Mouse (Mus musculus): ENCODE measurements around the gene Ginm1. TPM values are rescaled to one million over a fixed set of nuclear protein-coding genes. Genes with fewer than 3 reads are reported as not detected.

Gene Ginm1
- total RNA-seq, 2 experiments from 2014 or later: 21.4 to 22.1 TPM

GRCm38 (mm10) chr10:7727011-7727410 is 65.6 kb downstream of the Ginm1 start:
- no peak for TF ChIP-seq CTCF (conservative IDR thresholded peaks at IDR 0.05)
- no peak for DNase-seq (ENCODE audit: low spot score in 2 of 2)
- H3K4me3 ChIP-seq: peak overlapping the region; percentile 20; the same call in 1 of the 2 replicates
- no peak overlapping the region for H3K27ac ChIP-seq

- peak overlapping the region; percentile 83 for H3K27ac ChIP-seq
- TF ChIP-seq CTCF (conservative IDR thresholded peaks at IDR 0.05): no peak
- DNase-seq (ENCODE audit: low spot score in 2 of 2): no peak
- peak overlapping the region; percentile 80 for H3K4me3 ChIP-seq
These were observed 66.2 kb downstream of the Ginm1 start for GRCm38 (mm10) chr10:7726501-7726812.

GRCm38 (mm10) chr10:7725751-7726500 is 66.7 kb downstream of the Ginm1 start, which contains the start of gene Katna1:
TSS of gene Katna1 (plus strand) at chr10:7726000.
- Histone ChIP-seq H3K4me3 (peak within 1 kb of the TSS; percentile 80), H3K27ac (peak within 1 kb of the TSS; percentile 83)
- DNase-seq (ENCODE audit: low spot score in 2 of 2): peak; percentile 91
- no peak for TF ChIP-seq CTCF (conservative IDR thresholded peaks at IDR 0.05)

Small RNA genes lying within 50 kb of the gene (microRNA-seq; reads per million reads assigned to microRNA genes)
- 0.18 to 0.32 reads per million in 2 experiments for gene Mir5104

Other genes with a start within 250 kb of the Ginm1 start
- 100 to 1,000 TPM; 197 to 200 TPM for gene Lrp11, start 203.0 kb downstream of the Ginm1 start, total RNA-seq (2021)
- gene Nup43, start 125.3 kb downstream of the Ginm1 start, total RNA-seq (2021): 1 to 10 TPM; 5.8 to 8.2 TPM
- gene Pcmt1, start 111.7 kb downstream of the Ginm1 start, total RNA-seq (2021): 100 to 1,000 TPM; 151 to 162 TPM
- 10 to 100 TPM; 32.6 to 35.8 TPM for gene Lats1, start 111.6 kb downstream of the Ginm1 start, total RNA-seq (2021)
- 10 to 100 TPM; 16.6 to 18.3 TPM for gene Katna1, start 66.8 kb downstream of the Ginm1 start, total RNA-seq (2021)
- gene Ppil4, start 67 bp upstream of the Ginm1 start, total RNA-seq (2021): 10 to 100 TPM; 36.3 to 38.3 TPM
- gene Zc3h12d, start 39.6 kb upstream of the Ginm1 start, total RNA-seq (2021): under 1 TPM in 1 of 2 experiments, not detected in 1; 0.10 TPM
- gene Tab2, start 163.4 kb upstream of the Ginm1 start, total RNA-seq (2021): 10 to 100 TPM; 57.3 to 58.0 TPM